Mouse (Mus musculus) G1E (cell line): Measurements from ENCODE around the gene Arntl2. TPM values are rescaled to one million over a fixed set of nuclear protein-coding genes. Genes with fewer than 3 reads are reported as not detected.

Experiments used
- ATAC-seq: 2 replicates; pipeline ENCODE4 v1.8.0; 2016; ENCODE audit warnings: mild to moderate bottlenecking; ENCODE audit not compliant: insufficient number of reproducible peaks, poor library complexity, low FRiP score, severe bottlenecking; ENCODE audit errors: extremely low read depth
- DNase-seq: peaks from one replicate; pipeline ENCODE4 v3.0.0; 2012; ENCODE audit warnings: low spot score
- H3K27me3 ChIP-seq: 2 replicates; pipeline ENCODE4 v1.6.1; 2012; ENCODE audit warnings: mild to moderate bottlenecking, low read length, inconsistent platforms; ENCODE audit not compliant: insufficient read depth
- H3K36me3 ChIP-seq: replicated peaks from 2 replicates; pipeline ENCODE3; 2012; ENCODE audit warnings: mild to moderate bottlenecking, inconsistent platforms
- H3K4me1 ChIP-seq: 2 replicates; pipeline ENCODE4 v1.6.1; 2012; ENCODE audit warnings: low read depth, low read length, inconsistent platforms, mixed read lengths; ENCODE audit not compliant: insufficient read depth
- H3K4me3 ChIP-seq: 2 replicates; pipeline ENCODE4 v1.5.1; 2012; ENCODE audit warnings: low read depth, mild to moderate bottlenecking, inconsistent platforms, low read length, moderate library complexity, mixed read lengths
- H3K9me3 ChIP-seq: replicated peaks from 2 replicates; pipeline ENCODE4 v1.6.1; 2012; ENCODE audit warnings: inconsistent platforms
- CTCF ChIP-seq: IDR thresholded peaks from 2 replicates; pipeline ENCODE4 v1.5.1; 2012; ENCODE audit warnings: low read depth, low read length, inconsistent platforms, mixed read lengths
- GATA1 ChIP-seq: IDR thresholded peaks from 2 replicates; pipeline ENCODE4 v1.6.1; 2012; ENCODE audit warnings: borderline replicate concordance, low read length, inconsistent platforms, mixed read lengths
- GATA2 ChIP-seq: IDR thresholded peaks from 2 replicates; pipeline ENCODE4 v1.6.1; 2012; ENCODE audit warnings: low read depth, low read length, inconsistent platforms, borderline replicate concordance
- POLR2AphosphoS5 ChIP-seq: IDR thresholded peaks from 2 replicates; pipeline ENCODE4 v1.6.1; 2012; ENCODE audit warnings: low read depth, low read length, inconsistent platforms; ENCODE audit not compliant: insufficient replicate concordance
- TAL1 ChIP-seq: conservative IDR thresholded peaks from 2 replicates; pipeline ENCODE4 v1.6.1; 2012; ENCODE audit warnings: low read depth, low read length, inconsistent platforms, mixed read lengths
- polyA plus RNA-seq: library from polyadenylated mRNA; stranded (reverse); fragments of >175 nt; gene quantifications from 2 replicates; pipeline ENCODE4 v1.2.3, GENCODE M21; 2012
- total RNA-seq, 2 experiments: library from RNA; stranded (forward) in 1 of 2; stranded (reverse) in 1 of 2; fragments of 200-1000 nt in 1 of 2; fragments of >200 nt in 1 of 2; fragmentation: Nextera tagmentation in 1 of 2; gene quantifications; 2 replicates each; pipeline ENCODE4 v1.2.3; 2014 to 2017

Gene Arntl2
- total and polyA plus RNA-seq, 3 experiments, result not detected

- TF ChIP-seq GATA1 (no peak), GATA2 (no peak), CTCF (no peak), TAL1 (no peak), POLR2AphosphoS5 (no peak)
- peaks cover 2% of the 10 kb centered on the region; the same call in 1 of the 2 replicates for H3K4me1 ChIP-seq
- peaks cover 9% of the 10 kb centered on the region for H3K9me3 ChIP-seq
- DNase-seq, result no peak
- H3K4me3 ChIP-seq, result no peak overlapping the region
- peaks cover 4% of the 10 kb centered on the region; the same call in 1 of the 2 replicates for H3K27me3 ChIP-seq
- no peak for ATAC-seq
- no peaks in the 10 kb centered on the region for H3K36me3 ChIP-seq
These were observed 84.0 kb downstream of the Arntl2 start for GRCm38 (mm10) chr6:146879856-146880255.

DNA sequence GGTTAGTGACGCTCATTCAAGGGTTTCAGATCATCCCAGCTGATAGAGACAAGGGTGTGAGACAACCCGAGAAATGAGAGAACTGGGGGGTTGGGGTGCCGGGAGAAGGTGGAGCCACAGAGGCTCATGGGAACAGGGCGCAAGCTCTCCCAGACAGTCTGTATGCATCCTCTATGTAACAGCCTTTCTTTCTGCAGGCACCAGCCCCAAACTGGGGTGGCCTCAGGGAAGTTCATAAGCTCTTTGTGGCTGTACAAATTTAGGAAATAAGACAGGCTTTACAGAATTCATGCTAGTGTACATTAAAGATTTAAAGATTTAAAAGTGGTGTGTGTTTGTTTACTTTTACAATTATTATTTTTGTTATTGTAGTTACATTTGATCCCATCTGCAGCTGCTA lies 84.4 kb downstream of the Arntl2 start:
- Histone ChIP-seq H3K4me1 (peaks cover 5% of the 10 kb centered on the region; the same call in 1 of the 2 replicates), H3K27me3 (peaks cover 4% of the 10 kb centered on the region; the same call in 1 of the 2 replicates)
- no peak for ATAC-seq

DNA sequence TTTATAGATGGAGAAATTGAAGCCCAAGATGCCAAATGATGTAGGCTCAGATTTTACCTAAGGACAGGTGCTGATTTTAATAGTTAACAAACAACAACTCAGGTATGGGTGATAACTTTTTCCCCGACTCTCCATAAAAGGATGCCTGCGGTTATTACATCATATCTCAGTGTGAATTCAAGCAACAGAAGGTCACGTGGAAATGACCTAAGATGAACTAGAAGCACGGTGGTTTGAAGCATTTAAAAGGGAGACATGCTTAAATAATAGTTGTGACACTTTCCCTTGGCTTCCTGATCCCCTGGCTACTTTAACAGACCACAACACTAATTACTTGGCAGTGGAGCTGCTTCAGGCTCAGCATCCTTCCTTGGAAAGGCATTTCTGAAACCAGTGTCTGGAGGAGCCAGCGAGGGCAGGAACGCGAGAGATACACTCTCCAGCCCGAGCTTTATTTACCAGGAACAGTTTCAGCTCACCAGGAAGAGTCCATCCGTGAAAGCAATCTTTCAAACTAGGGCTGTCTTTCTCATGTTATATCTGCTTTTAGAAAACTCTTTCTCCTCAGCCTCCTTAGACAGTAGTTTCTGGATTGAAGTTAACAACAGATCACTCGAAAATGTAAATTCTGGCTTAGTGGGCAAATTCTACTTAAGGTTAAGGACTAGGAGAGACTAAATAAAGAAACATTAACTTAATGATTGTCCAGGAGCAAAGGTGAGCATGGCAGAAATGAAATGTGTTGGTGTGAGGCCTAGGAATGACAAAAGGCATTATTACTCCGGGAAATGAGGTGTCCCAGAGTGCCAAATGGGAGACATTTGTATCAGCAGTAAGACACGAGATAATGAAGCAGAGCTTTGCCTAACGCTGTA lies 86.3 kb downstream of the Arntl2 start:
- no peak for ATAC-seq
- DNase-seq, result no peak
- TF ChIP-seq TAL1 (no peak), GATA1 (no peak), CTCF (no peak), POLR2AphosphoS5 (no peak)

More for the DNA sequence above, 84.4 kb downstream of the Arntl2 start:
- no peaks in the 10 kb centered on the region for H3K36me3 ChIP-seq
- no peak for DNase-seq
- no peak overlapping the region for H3K4me3 ChIP-seq
- H3K9me3 ChIP-seq, result peaks cover 9% of the 10 kb centered on the region
- TF ChIP-seq GATA2 (no peak), GATA1 (no peak), CTCF (no peak), TAL1 (no peak), POLR2AphosphoS5 (no peak)

More for the DNA sequence above, 86.3 kb downstream of the Arntl2 start:
- Histone ChIP-seq H3K27me3 (peaks cover 4% of the 10 kb centered on the region; the same call in 1 of the 2 replicates), H3K36me3 (no peaks in the 10 kb centered on the region), H3K4me1 (peaks cover 5% of the 10 kb centered on the region; the same call in 1 of the 2 replicates), H3K4me3 (no peak overlapping the region), H3K9me3 (peaks cover 5% of the 10 kb centered on the region)

Other genes starting within 250 kb of the Arntl2 start
- 175 and 189 TPM in 2 replicates for gene Fgfr1op2, start 218.9 kb upstream of the Arntl2 start, total RNA-seq (2014; fragmentation: Nextera tagmentation)
- 113 and 130 TPM in 2 replicates for gene Fgfr1op2, start 218.9 kb upstream of the Arntl2 start, total RNA-seq (2017)
- gene Fgfr1op2, start 218.9 kb upstream of the Arntl2 start, polyA plus RNA-seq, result 70.6 and 75.0 TPM in 2 replicates
- gene Ints13, start 218.2 kb upstream of the Arntl2 start, total RNA-seq (2014; fragmentation: Nextera tagmentation), result 69.5 and 117 TPM in 2 replicates
- gene Ints13, start 218.2 kb upstream of the Arntl2 start, total RNA-seq (2017), result 122 and 137 TPM in 2 replicates
- 16.4 and 24.4 TPM in 2 replicates for gene Ints13, start 218.2 kb upstream of the Arntl2 start, polyA plus RNA-seq
- gene Med21, start 153.5 kb upstream of the Arntl2 start, total RNA-seq (2014; fragmentation: Nextera tagmentation), result 65.7 and 70.0 TPM in 2 replicates
- gene Med21, start 153.5 kb upstream of the Arntl2 start, total RNA-seq (2017), result 99.1 and 123 TPM in 2 replicates
- gene Med21, start 153.5 kb upstream of the Arntl2 start, polyA plus RNA-seq, result 4.7 and 5.7 TPM in 2 replicates
- gene Tm7sf3, start 153.2 kb upstream of the Arntl2 start, total RNA-seq (2014; fragmentation: Nextera tagmentation), result 27.8 and 31.4 TPM in 2 replicates
- 25.0 and 26.6 TPM in 2 replicates for gene Tm7sf3, start 153.2 kb upstream of the Arntl2 start, total RNA-seq (2017)
- 17.5 and 24.7 TPM in 2 replicates for gene Tm7sf3, start 153.2 kb upstream of the Arntl2 start, polyA plus RNA-seq
- 4.4 and 9.4 TPM in 2 replicates for gene Stk38l, start 71.1 kb upstream of the Arntl2 start, total RNA-seq (2014; fragmentation: Nextera tagmentation)
- 4.2 and 4.3 TPM in 2 replicates for gene Stk38l, start 71.1 kb upstream of the Arntl2 start, total RNA-seq (2017)
- 0.51 and 0.67 TPM in 2 replicates for gene Stk38l, start 71.1 kb upstream of the Arntl2 start, polyA plus RNA-seq
- not detected in 2 replicates for gene Smco2, start 54.0 kb downstream of the Arntl2 start, total RNA-seq (2014; fragmentation: Nextera tagmentation)
- 0.60 TPM in 1 of 2 replicates, not detected in the other for gene Smco2, start 54.0 kb downstream of the Arntl2 start, total RNA-seq (2017)
- not detected in 2 replicates for gene Smco2, start 54.0 kb downstream of the Arntl2 start, polyA plus RNA-seq
- 3.1 and 3.3 TPM in 2 replicates for gene Ppfibp1, start 92.4 kb downstream of the Arntl2 start, total RNA-seq (2014; fragmentation: Nextera tagmentation)
- 8.3 and 8.6 TPM in 2 replicates for gene Ppfibp1, start 92.4 kb downstream of the Arntl2 start, total RNA-seq (2017)
- gene Ppfibp1, start 92.4 kb downstream of the Arntl2 start, polyA plus RNA-seq, result 0.32 and 1.1 TPM in 2 replicates
- gene 1700034J05Rik, start 158.4 kb downstream of the Arntl2 start, total RNA-seq (2014; fragmentation: Nextera tagmentation), result not detected in 2 replicates
- gene 1700034J05Rik, start 158.4 kb downstream of the Arntl2 start, total RNA-seq (2017), result 0.11 TPM in 1 of 2 replicates, not detected in the other
- gene 1700034J05Rik, start 158.4 kb downstream of the Arntl2 start, polyA plus RNA-seq, result not detected in 2 replicates
- not detected in 2 replicates for gene Rep15, start 236.5 kb downstream of the Arntl2 start, total RNA-seq (2014; fragmentation: Nextera tagmentation)
- 0.05 and 0.12 TPM in 2 replicates for gene Rep15, start 236.5 kb downstream of the Arntl2 start, total RNA-seq (2017)
- not detected in 2 replicates for gene Rep15, start 236.5 kb downstream of the Arntl2 start, polyA plus RNA-seq
- gene Mrps35, start 246.7 kb downstream of the Arntl2 start, total RNA-seq (2014; fragmentation: Nextera tagmentation), result 46.1 and 53.2 TPM in 2 replicates
- gene Mrps35, start 246.7 kb downstream of the Arntl2 start, total RNA-seq (2017), result 93.1 and 95.4 TPM in 2 replicates
- 11.2 and 17.6 TPM in 2 replicates for gene Mrps35, start 246.7 kb downstream of the Arntl2 start, polyA plus RNA-seq